Mouse (Mus musculus): ENCODE results near the gene Cutc. TPM values are rescaled to one million over a fixed set of nuclear protein-coding genes. Genes with fewer than 3 reads are reported as not detected.

Cutc gene
- polyA plus RNA-seq, 1 experiment from 2014 or later: 16.3 TPM

- Histone ChIP-seq H3K9me3 (replicated peaks; ENCODE audit: control insufficient read depth, low read length) (no peaks in the 10 kb centered on the region), H3K27me3 (ENCODE audit: control insufficient read depth, insufficient read depth, low read length) (no peaks in the 10 kb centered on the region), H3K36me3 (ENCODE audit: control insufficient read depth, insufficient read depth, low read length) (no peaks in the 10 kb centered on the region), H3K9ac (ENCODE audit: low read length) (no peak overlapping the region), H3K4me2 (ENCODE audit: low read depth, low read length) (no peak overlapping the region), H3K27ac (ENCODE audit: low read length) (no peak overlapping the region), H3K4me3 (replicated peaks; ENCODE audit: low read length) (no peak overlapping the region), H3K4me1 (ENCODE audit: control insufficient read depth, insufficient read depth, low read length) (no peaks in the 10 kb centered on the region)
- ATAC-seq (ENCODE audit: insufficient read depth, low FRiP score): no peak
- 85% methylated on average over 2 of the region's 2 CpGs for WGBS
These were observed 9.6 kb downstream of the Cutc start for GRCm38 (mm10) chr19:43762410-43762809.

- WGBS: 82% methylated on average over 5 of the region's 5 CpGs
- no peak overlapping the region for H3K4me3 ChIP-seq (replicated peaks; ENCODE audit: low read length)
These were observed 13.7 kb downstream of the Cutc start for GRCm38 (mm10) chr19:43766451-43766850.

GRCm38 (mm10) chr19:43767549-43768322 is 14.9 kb downstream of the Cutc start:
- Histone ChIP-seq H3K27ac (ENCODE audit: low read length) (no peak overlapping the region), H3K4me1 (ENCODE audit: control insufficient read depth, insufficient read depth, low read length) (no peaks in the 10 kb centered on the region)
- ATAC-seq (ENCODE audit: insufficient read depth, low FRiP score): peak; percentile 87; the same call in 1 of the 2 replicates

More at GRCm38 (mm10) chr19:43766451-43766850, 13.7 kb downstream of the Cutc start:
- Histone ChIP-seq H3K36me3 (ENCODE audit: control insufficient read depth, insufficient read depth, low read length) (no peaks in the 10 kb centered on the region), H3K27me3 (ENCODE audit: control insufficient read depth, insufficient read depth, low read length) (no peaks in the 10 kb centered on the region), H3K9ac (ENCODE audit: low read length) (no peak overlapping the region), H3K4me1 (ENCODE audit: control insufficient read depth, insufficient read depth, low read length) (no peaks in the 10 kb centered on the region), H3K9me3 (replicated peaks; ENCODE audit: control insufficient read depth, low read length) (no peaks in the 10 kb centered on the region), H3K4me2 (ENCODE audit: low read depth, low read length) (no peak overlapping the region), H3K27ac (ENCODE audit: low read length) (no peak overlapping the region)
- ATAC-seq (ENCODE audit: insufficient read depth, low FRiP score): no peak

GRCm38 (mm10) chr19:43769366-43769960 is 16.7 kb downstream of the Cutc start:
- H3K27ac ChIP-seq (ENCODE audit: low read length): no peak overlapping the region
- no peak overlapping the region for H3K4me3 ChIP-seq (replicated peaks; ENCODE audit: low read length)
- no peaks in the 10 kb centered on the region for H3K36me3 ChIP-seq (ENCODE audit: control insufficient read depth, insufficient read depth, low read length)
- no peak overlapping the region for H3K9ac ChIP-seq (ENCODE audit: low read length)
- WGBS: 79% methylated on average over 5 of the region's 5 CpGs
- H3K9me3 ChIP-seq (replicated peaks; ENCODE audit: control insufficient read depth, low read length): no peaks in the 10 kb centered on the region
- ATAC-seq (ENCODE audit: insufficient read depth, low FRiP score): no peak
- no peaks in the 10 kb centered on the region for H3K27me3 ChIP-seq (ENCODE audit: control insufficient read depth, insufficient read depth, low read length)
- H3K4me2 ChIP-seq (ENCODE audit: low read depth, low read length): no peak overlapping the region
- H3K4me1 ChIP-seq (ENCODE audit: control insufficient read depth, insufficient read depth, low read length): no peaks in the 10 kb centered on the region

More at GRCm38 (mm10) chr19:43767549-43768322, 14.9 kb downstream of the Cutc start:
- H3K36me3 ChIP-seq (ENCODE audit: control insufficient read depth, insufficient read depth, low read length): no peaks in the 10 kb centered on the region
- no peaks in the 10 kb centered on the region for H3K9me3 ChIP-seq (replicated peaks; ENCODE audit: control insufficient read depth, low read length)
- H3K9ac ChIP-seq (ENCODE audit: low read length): no peak overlapping the region
- H3K4me3 ChIP-seq (replicated peaks; ENCODE audit: low read length): no peak overlapping the region
- no peak overlapping the region for H3K4me2 ChIP-seq (ENCODE audit: low read depth, low read length)
- 46% methylated on average over 9 of the region's 9 CpGs for WGBS
- no peaks in the 10 kb centered on the region for H3K27me3 ChIP-seq (ENCODE audit: control insufficient read depth, insufficient read depth, low read length)

GRCm38 (mm10) chr19:43770584-43770983 is 17.8 kb downstream of the Cutc start:
- Histone ChIP-seq H3K36me3 (ENCODE audit: control insufficient read depth, insufficient read depth, low read length) (no peaks in the 10 kb centered on the region), H3K4me1 (ENCODE audit: control insufficient read depth, insufficient read depth, low read length) (no peaks in the 10 kb centered on the region), H3K4me2 (ENCODE audit: low read depth, low read length) (no peak overlapping the region), H3K27ac (ENCODE audit: low read length) (no peak overlapping the region), H3K4me3 (replicated peaks; ENCODE audit: low read length) (no peak overlapping the region), H3K9ac (ENCODE audit: low read length) (no peak overlapping the region), H3K27me3 (ENCODE audit: control insufficient read depth, insufficient read depth, low read length) (no peaks in the 10 kb centered on the region), H3K9me3 (replicated peaks; ENCODE audit: control insufficient read depth, low read length) (no peaks in the 10 kb centered on the region)
- ATAC-seq (ENCODE audit: insufficient read depth, low FRiP score): no peak
- 65% methylated on average over 4 of the region's 4 CpGs for WGBS

- WGBS: 82% methylated on average over 5 of the region's 5 CpGs
- H3K36me3 ChIP-seq (ENCODE audit: control insufficient read depth, insufficient read depth, low read length): no peaks in the 10 kb centered on the region
- H3K9ac ChIP-seq (ENCODE audit: low read length): no peak overlapping the region
- no peak overlapping the region for H3K4me3 ChIP-seq (replicated peaks; ENCODE audit: low read length)
- ATAC-seq (ENCODE audit: insufficient read depth, low FRiP score): no peak
- H3K27ac ChIP-seq (ENCODE audit: low read length): no peak overlapping the region
- no peaks in the 10 kb centered on the region for H3K27me3 ChIP-seq (ENCODE audit: control insufficient read depth, insufficient read depth, low read length)
- H3K9me3 ChIP-seq (replicated peaks; ENCODE audit: control insufficient read depth, low read length): no peaks in the 10 kb centered on the region
- no peak overlapping the region for H3K4me2 ChIP-seq (ENCODE audit: low read depth, low read length)
- H3K4me1 ChIP-seq (ENCODE audit: control insufficient read depth, insufficient read depth, low read length): no peaks in the 10 kb centered on the region
These were observed 18.7 kb downstream of the Cutc start for GRCm38 (mm10) chr19:43771499-43771969.

GRCm38 (mm10) chr19:43772311-43772710 is 19.5 kb downstream of the Cutc start:
- H3K36me3 ChIP-seq (ENCODE audit: control insufficient read depth, insufficient read depth, low read length): no peaks in the 10 kb centered on the region
- WGBS: 68% methylated on average over 6 of the region's 6 CpGs
- H3K27me3 ChIP-seq (ENCODE audit: control insufficient read depth, insufficient read depth, low read length): no peaks in the 10 kb centered on the region
- H3K4me1 ChIP-seq (ENCODE audit: control insufficient read depth, insufficient read depth, low read length): no peaks in the 10 kb centered on the region
- H3K9ac ChIP-seq (ENCODE audit: low read length): no peak overlapping the region
- ATAC-seq (ENCODE audit: insufficient read depth, low FRiP score): no peak
- H3K4me3 ChIP-seq (replicated peaks; ENCODE audit: low read length): no peak overlapping the region
- no peak overlapping the region for H3K4me2 ChIP-seq (ENCODE audit: low read depth, low read length)
- H3K27ac ChIP-seq (ENCODE audit: low read length): no peak overlapping the region
- H3K9me3 ChIP-seq (replicated peaks; ENCODE audit: control insufficient read depth, low read length): no peaks in the 10 kb centered on the region

GRCm38 (mm10) chr19:43775433-43775832 is 22.6 kb downstream of the Cutc start:
- Histone ChIP-seq H3K9ac (ENCODE audit: low read length) (no peak overlapping the region), H3K4me2 (ENCODE audit: low read depth, low read length) (no peak overlapping the region), H3K27me3 (ENCODE audit: control insufficient read depth, insufficient read depth, low read length) (no peaks in the 10 kb centered on the region), H3K4me3 (replicated peaks; ENCODE audit: low read length) (no peak overlapping the region), H3K4me1 (ENCODE audit: control insufficient read depth, insufficient read depth, low read length) (no peaks in the 10 kb centered on the region), H3K36me3 (ENCODE audit: control insufficient read depth, insufficient read depth, low read length) (no peaks in the 10 kb centered on the region), H3K9me3 (replicated peaks; ENCODE audit: control insufficient read depth, low read length) (no peaks in the 10 kb centered on the region), H3K27ac (ENCODE audit: low read length) (no peak overlapping the region)
- 51% methylated on average over 10 of the region's 10 CpGs for WGBS
- no peak for ATAC-seq (ENCODE audit: insufficient read depth, low FRiP score)

GRCm38 (mm10) chr19:43776561-43776960 is 23.8 kb downstream of the Cutc start:
- Histone ChIP-seq H3K27ac (ENCODE audit: low read length) (no peak overlapping the region), H3K4me2 (ENCODE audit: low read depth, low read length) (no peak overlapping the region), H3K9ac (ENCODE audit: low read length) (no peak overlapping the region), H3K9me3 (replicated peaks; ENCODE audit: control insufficient read depth, low read length) (no peaks in the 10 kb centered on the region), H3K4me3 (replicated peaks; ENCODE audit: low read length) (no peak overlapping the region), H3K36me3 (ENCODE audit: control insufficient read depth, insufficient read depth, low read length) (no peaks in the 10 kb centered on the region), H3K4me1 (ENCODE audit: control insufficient read depth, insufficient read depth, low read length) (no peaks in the 10 kb centered on the region), H3K27me3 (ENCODE audit: control insufficient read depth, insufficient read depth, low read length) (no peaks in the 10 kb centered on the region)
- WGBS: 65% methylated on average over 4 of the region's 4 CpGs
- ATAC-seq (ENCODE audit: insufficient read depth, low FRiP score): no peak
